Mouse (Mus musculus) lung, adult 2 months (tissue): ENCODE measurements around the gene Ppard. TPM values are rescaled to one million over a fixed set of nuclear protein-coding genes. Genes with fewer than 3 reads are reported as not detected.
A peak's percentile ranks its signal among the peaks of the same experiment; 100 is the strongest.

Experiments
- DNase-seq: peaks from one replicate; pipeline ENCODE4 v3.0.0; 2022
- H3K4me1 ChIP-seq: fragments of 200-500 bp; 2 replicates; pipeline ENCODE4 v1.6.1; 2011; ENCODE audit warnings: low read length; ENCODE audit not compliant: control insufficient read depth, insufficient read depth
- H3K4me3 ChIP-seq: fragments of 200-500 bp; replicated peaks from 2 replicates; pipeline ENCODE3; 2011; ENCODE audit warnings: low read depth, mild to moderate bottlenecking, control low read depth, low read length; ENCODE audit errors: extremely low read depth
- CTCF ChIP-seq: fragments of 200-500 bp; IDR thresholded peaks from 2 replicates; pipeline ENCODE4 v1.5.1; 2011; ENCODE audit warnings: mild to moderate bottlenecking, low read length, control low read depth; ENCODE audit not compliant: insufficient read depth
- POLR2A ChIP-seq: fragments of 200-500 bp; IDR thresholded peaks from 2 replicates; pipeline ENCODE4 v1.6.1; 2011; ENCODE audit warnings: low read depth, mild to moderate bottlenecking, control low read depth, low read length, borderline replicate concordance; ENCODE audit errors: extremely low read depth
- WGBS: fragments of 180-500 bp; shearing (Covaris S2); methylation state at CpG from one replicate; pipeline ENCODE4 v1.1.7; 2018; 5-methylcytosine and 5-hydroxymethylcytosine counted together
- polyA plus RNA-seq: library from polyadenylated mRNA; depleted of rRNA; stranded (reverse); fragments of >200 nt; gene quantifications from 2 replicates; pipeline ENCODE4 v1.2.3, GENCODE M21; 2012

Gene Ppard
- polyA plus RNA-seq, 1 experiment: 41.7 TPM

- WGBS: 42% methylated on average over 5 of the region's 5 CpGs
- no peak for TF ChIP-seq CTCF
- no peak for TF ChIP-seq POLR2A
- no peak for DNase-seq
- no peak overlapping the region for H3K4me3 ChIP-seq
- H3K4me1 ChIP-seq: peaks cover 10% of the 10 kb centered on the region
Observed at GRCm38 (mm10) chr17:28280831-28281377, 48.4 kb downstream of the Ppard start.

- WGBS: 81% methylated on average over 7 of the region's 7 CpGs
- Histone ChIP-seq H3K4me3 (no peak overlapping the region), H3K4me1 (peaks cover 10% of the 10 kb centered on the region)
- no peak for DNase-seq
- no peak for TF ChIP-seq POLR2A
- no peak for TF ChIP-seq CTCF
Observed at GRCm38 (mm10) chr17:28281866-28282441, 49.5 kb downstream of the Ppard start.

GRCm38 (mm10) chr17:28283199-28283598 is 50.7 kb downstream of the Ppard start:
- TF ChIP-seq CTCF (no peak), POLR2A (no peak)
- DNase-seq: no peak
- 76% methylated on average over 10 of the region's 10 CpGs for WGBS
- peaks cover 6% of the 10 kb centered on the region for H3K4me1 ChIP-seq
- H3K4me3 ChIP-seq: no peak overlapping the region

GRCm38 (mm10) chr17:28286133-28286532 is 53.6 kb downstream of the Ppard start:
- WGBS: 77% methylated on average over 10 of the region's 10 CpGs
- Histone ChIP-seq H3K4me3 (no peak overlapping the region), H3K4me1 (no peaks in the 10 kb centered on the region)
- TF ChIP-seq CTCF (no peak), POLR2A (no peak)
- DNase-seq: no peak

GRCm38 (mm10) chr17:28286964-28287363 is 54.5 kb downstream of the Ppard start:
- 64% methylated on average over 5 of the region's 5 CpGs for WGBS
- DNase-seq: no peak
- no peak for TF ChIP-seq CTCF
- TF ChIP-seq POLR2A: no peak
- Histone ChIP-seq H3K4me1 (no peaks in the 10 kb centered on the region), H3K4me3 (no peak overlapping the region)

GRCm38 (mm10) chr17:28287578-28287977 is 55.1 kb downstream of the Ppard start:
- Histone ChIP-seq H3K4me3 (no peak overlapping the region), H3K4me1 (no peaks in the 10 kb centered on the region)
- WGBS: 53% methylated on average over 8 of the region's 8 CpGs
- no peak for TF ChIP-seq CTCF
- no peak for DNase-seq

GRCm38 (mm10) chr17:28287980-28288379 is 55.5 kb downstream of the Ppard start:
- TF ChIP-seq POLR2A (no peak), CTCF (peak; percentile 24; the same call in 1 of the 2 replicates)
- WGBS: 45% methylated on average over 5 of the region's 5 CpGs
- no peak for DNase-seq
- no peaks in the 10 kb centered on the region for H3K4me1 ChIP-seq
- H3K4me3 ChIP-seq: no peak overlapping the region

- Histone ChIP-seq H3K4me3 (no peak overlapping the region), H3K4me1 (no peaks in the 10 kb centered on the region)
- TF ChIP-seq CTCF: no peak
- no peak for TF ChIP-seq POLR2A
- WGBS: 43% methylated on average over 3 of the region's 3 CpGs
- peak; percentile 45 for DNase-seq
Observed at GRCm38 (mm10) chr17:28290262-28290661, 57.8 kb downstream of the Ppard start.

GRCm38 (mm10) chr17:28290671-28291070 is 58.2 kb downstream of the Ppard start:
- no peak for DNase-seq
- H3K4me3 ChIP-seq: no peak overlapping the region
- no peak for TF ChIP-seq POLR2A
- no peak for TF ChIP-seq CTCF
- WGBS: 59% methylated on average over 11 of the region's 11 CpGs
- no peaks in the 10 kb centered on the region for H3K4me1 ChIP-seq

GRCm38 (mm10) chr17:28291346-28291745 is 58.8 kb downstream of the Ppard start:
- TF ChIP-seq POLR2A (no peak), CTCF (no peak)
- H3K4me3 ChIP-seq: no peak overlapping the region
- 76% methylated on average over 7 of the region's 7 CpGs for WGBS
- no peaks in the 10 kb centered on the region for H3K4me1 ChIP-seq
- DNase-seq: no peak
